Mouse (Mus musculus): ENCODE data around the gene Aagab. TPM values are rescaled to one million over a fixed set of nuclear protein-coding genes. Genes with fewer than 3 reads are reported as not detected.

The Aagab gene
- total and polyA plus RNA-seq, 3 experiments, result 16.1 to 27.4 TPM; not detected in 1

DNA sequence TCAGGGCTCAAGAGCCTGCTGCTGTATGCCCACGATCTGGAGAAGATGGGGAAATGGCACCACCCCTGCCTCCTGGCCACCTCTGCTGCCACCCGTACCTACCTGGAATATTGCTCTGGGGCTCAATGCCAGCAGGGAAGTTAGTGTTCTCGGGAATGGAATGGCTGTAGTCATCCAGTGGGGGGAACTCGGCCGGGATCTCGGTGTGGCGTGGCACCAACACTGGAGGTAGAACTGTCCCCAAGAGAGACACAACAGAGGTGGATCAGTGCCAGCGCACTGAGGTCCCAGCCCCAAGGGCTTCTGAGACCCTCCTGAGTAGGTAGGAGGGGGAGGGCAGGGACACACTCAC lies 64.9 kb downstream of the Aagab start:
- no peak overlapping the region for H3K4me3 ChIP-seq (ENCODE audit: control insufficient read depth in 1 of 2, insufficient read depth in 1 of 2, low read depth in 2 of 2, low read length in 2 of 2)

DNA sequence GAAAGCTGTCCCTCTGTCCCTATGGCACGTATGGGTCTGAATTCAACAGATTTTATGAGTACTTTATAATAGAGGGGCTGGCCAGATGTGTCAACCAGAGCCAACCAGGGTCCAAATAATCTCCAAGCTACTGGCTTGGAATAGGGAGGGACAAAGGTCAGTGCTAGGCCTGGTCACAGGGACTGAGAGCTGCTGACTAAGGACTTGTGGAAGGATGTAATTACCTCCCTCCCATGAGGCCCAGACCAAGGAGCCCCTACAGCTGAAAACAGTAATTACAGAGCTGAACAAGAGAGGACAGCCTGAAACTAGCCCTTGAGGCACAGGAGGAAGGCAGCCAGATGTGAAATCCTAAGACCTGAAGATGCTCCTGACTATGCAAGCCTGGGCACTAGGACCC lies 66.2 kb downstream of the Aagab start:
- peaks cover 11 to 27% of the 10 kb centered on the region in 2 experiments for H3K4me1 ChIP-seq (ENCODE audit: control insufficient read depth in 1 of 2, insufficient read depth in 2 of 2, low read length in 2 of 2)
- H3K36me3 ChIP-seq (ENCODE audit: control insufficient read depth in 1 of 2, insufficient read depth in 2 of 2, low read length in 2 of 2), result peaks cover 0 to 17% of the 10 kb centered on the region in 2 experiments; a peak in 2 of 4 replicates
- H3K79me2 ChIP-seq (ENCODE audit: control insufficient read depth, insufficient read depth, low read length, poor library complexity), result no peaks in the 10 kb centered on the region
- H3K27me3 ChIP-seq (ENCODE audit: control insufficient read depth in 1 of 2, insufficient read depth in 2 of 2, low read length in 2 of 2), result no peaks in the 10 kb centered on the region
- H3K4me3 ChIP-seq (ENCODE audit: control insufficient read depth in 1 of 2, insufficient read depth in 1 of 2, low read depth in 2 of 2, low read length in 2 of 2), result no peak overlapping the region
- H3K9me3 ChIP-seq (replicated peaks; ENCODE audit: insufficient read depth, low read length), result no peaks in the 10 kb centered on the region
- H3K9ac ChIP-seq (ENCODE audit: control insufficient read depth, low read depth, low read length, poor library complexity, severe bottlenecking), result no peak overlapping the region
- TF ChIP-seq UBTF (IDR thresholded peaks at IDR 0.05; ENCODE audit: borderline replicate concordance, insufficient read depth, low read depth, low read length) (no peak), GATA1 (IDR thresholded peaks at IDR 0.05; ENCODE audit: low read depth, low read length) (no peak), ZKSCAN1 (IDR thresholded peaks at IDR 0.05; ENCODE audit: low read depth, low read length) (no peak), CHD2 (IDR thresholded peaks at IDR 0.05; ENCODE audit: low read length) (no peak), JUND (IDR thresholded peaks at IDR 0.05; ENCODE audit: low read depth, low read length) (no peak), SMC3 (IDR thresholded peaks at IDR 0.05; ENCODE audit: low read depth, low read length) (no peak), EP300 (IDR thresholded peaks at IDR 0.05; ENCODE audit: low read depth in 1 of 2, low read length in 2 of 2) (no peak), USF2 (IDR thresholded peaks at IDR 0.05; ENCODE audit: borderline replicate concordance in 1 of 2, insufficient read depth in 1 of 2, low read depth in 1 of 2, low read length in 2 of 2) (no peak), RCOR1 (IDR thresholded peaks at IDR 0.05; ENCODE audit: low read depth, low read length) (no peak), TAL1 (IDR thresholded peaks at IDR 0.05; ENCODE audit: low read length) (no peak), MYB (IDR thresholded peaks at IDR 0.05; ENCODE audit: low read depth, low read length) (no peak), MXI1 (IDR thresholded peaks at IDR 0.05; ENCODE audit: low read depth, low read length) (no peak), MAZ (IDR thresholded peaks at IDR 0.05; ENCODE audit: low read depth, low read length) (no peak), ETS1 (IDR thresholded peaks at IDR 0.05; ENCODE audit: low read depth, low read length) (no peak), ZNF384 (IDR thresholded peaks at IDR 0.05; ENCODE audit: low read depth, low read length) (no peak), TBP (IDR thresholded peaks at IDR 0.05; ENCODE audit: low read depth, low read length) (no peak), MEF2A (IDR thresholded peaks at IDR 0.05; ENCODE audit: extremely low read depth, insufficient replicate concordance, low read depth, low read length, poor library complexity, severe bottlenecking) (no peak)
- H3K27ac ChIP-seq (ENCODE audit: control insufficient read depth, low read depth, low read length), result no peak overlapping the region
- DNase-seq (ENCODE audit: low read depth, low spot score), result no peak

More for the DNA sequence above, 64.9 kb downstream of the Aagab start:
- no peak for TF ChIP-seq ELF1 (IDR thresholded peaks at IDR 0.05; ENCODE audit: low read depth, low read length)
- no peak for TF ChIP-seq RCOR1 (IDR thresholded peaks at IDR 0.05; ENCODE audit: low read depth, low read length)
- no peak for TF ChIP-seq TBP (IDR thresholded peaks at IDR 0.05; ENCODE audit: low read depth, low read length)
- no peak for TF ChIP-seq ETS1 (IDR thresholded peaks at IDR 0.05; ENCODE audit: low read depth, low read length)
- TF ChIP-seq EP300 (IDR thresholded peaks at IDR 0.05; ENCODE audit: low read depth in 1 of 2, low read length in 2 of 2), result no peak
- TF ChIP-seq POLR2AphosphoS2 (IDR thresholded peaks at IDR 0.05; ENCODE audit: low read length), result no peak
- no peak for TF ChIP-seq BHLHE40 (IDR thresholded peaks at IDR 0.05; ENCODE audit: borderline replicate concordance, low read depth, low read length)
- TF ChIP-seq USF2 (IDR thresholded peaks at IDR 0.05; ENCODE audit: borderline replicate concordance in 1 of 2, insufficient read depth in 1 of 2, low read depth in 1 of 2, low read length in 2 of 2), result no peak
- no peak for TF ChIP-seq MYB (IDR thresholded peaks at IDR 0.05; ENCODE audit: low read depth, low read length)
- TF ChIP-seq HCFC1 (IDR thresholded peaks at IDR 0.05; ENCODE audit: low read depth, low read length), result no peak
- no peak for TF ChIP-seq MAZ (IDR thresholded peaks at IDR 0.05; ENCODE audit: low read depth, low read length)
- no peak for TF ChIP-seq UBTF (IDR thresholded peaks at IDR 0.05; ENCODE audit: borderline replicate concordance, insufficient read depth, low read depth, low read length)
- TF ChIP-seq ZMIZ1 (IDR thresholded peaks at IDR 0.05; ENCODE audit: low read depth, low read length), result no peak
- TF ChIP-seq CHD2 (IDR thresholded peaks at IDR 0.05; ENCODE audit: low read length), result no peak
- Histone ChIP-seq H3K4me1 (ENCODE audit: control insufficient read depth in 1 of 2, insufficient read depth in 2 of 2, low read length in 2 of 2) (peaks cover 12 to 22% of the 10 kb centered on the region in 2 experiments; a peak in 3 of 4 replicates), H3K79me2 (ENCODE audit: control insufficient read depth, insufficient read depth, low read length, poor library complexity) (no peaks in the 10 kb centered on the region), H3K27me3 (ENCODE audit: control insufficient read depth in 1 of 2, insufficient read depth in 2 of 2, low read length in 2 of 2) (no peaks in the 10 kb centered on the region), H3K36me3 (ENCODE audit: control insufficient read depth in 1 of 2, insufficient read depth in 2 of 2, low read length in 2 of 2) (peaks cover 0 to 13% of the 10 kb centered on the region in 2 experiments; a peak in 2 of 4 replicates), H3K27ac (ENCODE audit: control insufficient read depth, low read depth, low read length) (no peak overlapping the region), H3K9ac (ENCODE audit: control insufficient read depth, low read depth, low read length, poor library complexity, severe bottlenecking) (no peak overlapping the region), H3K9me3 (replicated peaks; ENCODE audit: insufficient read depth, low read length) (no peaks in the 10 kb centered on the region)
- no peak for DNase-seq (ENCODE audit: low read depth, low spot score)
